Mouse (Mus musculus): Measurements from ENCODE around the gene 1810046K07Rik.
A peak's percentile ranks its signal among the peaks of the same experiment; 100 is the strongest.

The 1810046K07Rik gene

GRCm38 (mm10) chr9:51293541-51293940, 35.2 kb downstream of the 1810046K07Rik start:
- no peak for DNase-seq

DNA sequence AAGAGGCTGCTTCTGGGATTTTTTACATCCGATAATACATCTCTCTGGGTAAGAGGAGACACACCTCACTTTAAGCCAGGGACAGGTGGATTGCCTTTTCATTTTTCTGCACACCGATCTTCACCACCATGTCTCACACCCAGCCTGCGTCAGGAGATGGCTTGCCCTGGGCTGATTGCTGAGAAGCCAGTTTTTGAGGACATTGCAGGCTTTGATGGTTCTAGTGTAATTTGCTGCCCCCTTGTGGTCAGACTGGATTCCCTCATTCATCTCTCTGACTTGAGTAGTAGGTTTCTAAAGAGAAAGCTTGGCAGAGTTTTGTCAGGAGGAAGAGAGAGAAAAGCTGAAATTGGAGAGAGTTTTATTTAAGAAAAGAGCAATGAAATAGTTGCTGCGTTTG, 36.0 kb downstream of the 1810046K07Rik start:
- DNase-seq, result peak; percentile 53 to 62

DNA sequence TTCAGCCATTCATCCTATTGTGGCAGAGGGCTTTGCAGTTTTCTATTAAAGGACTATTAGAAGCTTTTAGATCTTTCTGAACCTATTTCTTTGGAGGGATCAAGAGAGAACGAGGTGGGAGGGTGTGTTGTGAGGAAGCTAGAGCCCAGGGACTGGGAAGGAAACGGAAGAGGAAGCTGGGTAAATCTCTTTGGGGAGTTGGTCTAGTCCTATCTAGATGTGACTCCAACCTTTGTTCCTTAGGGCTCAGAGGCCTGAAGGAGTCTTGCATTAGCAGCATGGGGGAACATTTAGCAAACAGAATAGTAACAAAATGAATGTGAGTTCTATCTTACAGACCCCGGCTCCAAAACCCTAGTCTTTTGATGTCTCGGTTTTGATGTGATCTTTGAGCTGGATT, 37.7 kb downstream of the 1810046K07Rik start:
- no peak for DNase-seq

GRCm38 (mm10) chr9:51286079-51286478, 42.6 kb downstream of the 1810046K07Rik start:
- DNase-seq, result no peak

DNA sequence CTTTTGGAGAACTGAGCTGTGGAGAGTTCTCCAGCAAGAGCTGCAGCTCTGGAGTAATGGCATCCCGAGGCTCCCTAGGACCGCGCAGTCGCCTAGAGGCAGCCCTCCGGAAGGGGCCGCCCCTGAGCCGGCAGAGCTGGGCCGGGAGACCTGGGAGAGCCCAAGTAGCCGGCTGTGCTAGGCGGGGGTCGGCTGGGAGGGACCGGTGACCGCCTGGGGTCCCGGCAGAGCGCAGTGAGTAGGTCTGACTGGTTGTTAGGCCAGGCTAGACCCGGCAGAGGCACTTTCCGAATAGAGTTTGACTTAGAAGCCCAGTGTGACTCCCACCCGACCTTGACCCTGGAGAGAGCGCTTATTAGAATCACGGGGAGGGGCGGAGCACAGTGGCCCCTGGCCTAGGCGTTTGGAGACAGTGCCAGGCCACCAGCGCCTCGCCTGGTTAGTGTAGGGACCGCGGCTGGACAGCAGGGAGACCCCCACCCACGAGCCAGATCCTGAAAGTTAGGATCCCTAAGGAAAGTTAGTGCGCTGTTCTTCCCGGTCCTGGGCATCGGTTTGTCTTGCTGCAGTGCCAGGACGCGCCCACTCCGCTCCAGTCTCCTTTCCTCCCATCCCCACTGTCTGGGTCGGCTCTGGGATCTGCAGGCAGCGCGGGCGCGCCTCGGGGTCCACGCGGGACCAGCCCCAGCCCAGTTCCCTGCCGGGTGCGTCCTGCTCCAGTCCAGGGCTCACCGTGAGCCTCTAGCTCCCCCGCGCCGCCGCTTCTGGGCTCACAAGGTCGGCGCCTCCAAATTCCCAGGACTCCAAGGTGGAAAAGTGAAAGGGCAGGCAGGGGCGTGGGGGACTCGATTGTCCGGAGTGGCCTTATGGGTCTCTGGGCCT, 50.0 kb downstream of the 1810046K07Rik start, which contains the start of gene Colca2:
Colca2 (minus strand) TSS at position 70 of the 882 bp plus-strand sequence.
- peak; percentile 48 to 59 for DNase-seq

DNA sequence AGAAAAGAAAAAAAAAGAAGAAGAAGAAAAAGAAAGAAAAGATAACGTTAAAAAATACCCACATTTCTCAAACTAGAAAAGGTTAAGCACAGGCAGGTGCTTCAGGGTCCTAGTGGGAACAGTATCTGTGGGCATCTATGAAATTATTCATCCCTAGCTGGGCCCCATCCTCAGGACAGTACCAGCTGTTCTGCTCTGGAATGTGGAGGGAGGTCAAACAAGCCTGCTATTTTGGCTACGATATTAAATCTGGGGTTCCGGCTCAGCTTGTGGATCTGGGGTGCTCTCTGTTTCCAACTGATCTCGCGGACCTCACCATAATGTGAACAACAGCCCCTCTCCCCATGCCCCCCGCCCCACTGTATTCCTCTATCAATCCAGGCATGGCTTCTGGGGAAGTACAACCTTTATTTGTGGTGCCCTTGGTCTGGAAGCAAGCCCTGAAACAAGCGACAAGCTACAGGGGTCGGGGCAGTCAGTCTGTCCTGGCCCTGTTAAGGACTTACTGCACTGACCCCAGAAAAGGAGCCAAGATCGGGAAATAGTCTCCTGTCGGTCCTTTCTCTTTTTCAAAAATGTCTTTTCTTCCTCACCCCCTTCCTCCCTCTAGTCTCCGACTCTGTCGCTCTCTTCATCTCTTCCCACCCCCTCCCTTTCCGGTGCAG, 50.8 kb downstream of the 1810046K07Rik start:
- no peak for DNase-seq

DNA sequence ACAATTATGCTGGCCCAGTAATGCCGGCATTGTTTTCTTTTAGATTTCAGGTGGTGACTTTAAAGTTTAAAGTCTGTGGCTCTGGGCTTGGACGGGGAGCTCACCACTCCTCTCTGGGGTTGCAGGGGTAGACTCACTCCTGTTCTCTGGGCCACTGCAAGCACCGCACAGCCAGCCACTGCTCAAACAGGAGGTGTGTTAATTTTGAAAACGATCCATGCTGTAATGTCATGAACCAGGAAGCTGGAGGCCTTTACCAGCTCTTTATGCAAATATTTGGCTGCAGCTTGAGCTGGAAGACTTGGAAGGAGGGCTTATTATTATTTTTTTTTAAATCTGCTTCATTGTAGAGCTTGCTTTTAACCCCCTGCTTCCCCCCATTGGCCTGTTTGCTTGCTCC, 54.0 kb downstream of the 1810046K07Rik start:
- DNase-seq, result no peak

GRCm38 (mm10) chr9:51273581-51274154, 55.0 kb downstream of the 1810046K07Rik start:
- DNase-seq, result no peak

DNA sequence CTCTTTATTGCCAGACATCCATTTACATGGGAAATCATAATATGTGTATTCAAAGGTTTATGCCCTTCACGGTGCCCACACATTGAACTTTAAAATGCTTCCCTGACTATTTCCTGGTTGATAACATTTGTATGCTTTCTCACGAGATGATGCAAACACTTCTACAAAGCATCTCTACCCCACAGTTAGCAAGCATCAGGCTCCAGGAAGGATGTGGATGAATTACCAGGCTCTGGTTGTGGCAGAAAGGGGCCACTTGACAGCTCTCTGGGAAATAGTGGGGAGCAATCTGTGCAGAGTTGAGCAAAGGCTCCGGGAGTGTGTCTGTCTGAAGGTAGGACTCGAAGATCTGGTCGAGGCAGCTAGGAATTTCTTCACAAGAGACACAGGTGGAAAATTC, 56.6 kb downstream of the 1810046K07Rik start:
- no peak for DNase-seq

DNA sequence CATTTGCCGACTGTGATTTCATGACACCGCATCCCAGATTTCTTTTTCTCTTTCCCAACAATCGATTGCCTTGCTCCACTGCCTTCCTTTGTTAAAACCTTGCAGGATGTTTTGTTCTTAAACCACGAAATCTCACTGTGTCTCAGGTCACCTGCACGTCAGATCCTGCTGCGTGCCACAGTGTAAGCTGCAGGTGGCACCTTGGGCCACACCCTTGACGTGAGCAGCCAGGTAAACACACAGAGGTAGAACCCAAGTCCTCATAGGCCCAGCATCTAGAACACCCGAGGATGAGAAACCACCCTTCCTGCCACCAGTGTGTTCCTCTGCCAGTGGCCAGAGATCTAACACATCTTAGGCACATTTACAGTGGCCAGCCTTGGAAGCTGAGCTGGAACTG, 57.6 kb downstream of the 1810046K07Rik start:
- no peak for DNase-seq

- no peak for DNase-seq
These were observed 59.9 kb downstream of the 1810046K07Rik start for GRCm38 (mm10) chr9:51268852-51269251.

- DNase-seq, result no peak
These were observed 70.3 kb downstream of the 1810046K07Rik start for GRCm38 (mm10) chr9:51258426-51258825.

- no peak for DNase-seq
These were observed 71.8 kb downstream of the 1810046K07Rik start for GRCm38 (mm10) chr9:51256780-51257502.
